Mouse (Mus musculus): ENCODE measurements around the gene Foxn3. TPM values are rescaled to one million over a fixed set of nuclear protein-coding genes. Genes with fewer than 3 reads are reported as not detected.

The Foxn3 gene
- polyA plus RNA-seq, 1 experiment: 35.7 TPM

DNA sequence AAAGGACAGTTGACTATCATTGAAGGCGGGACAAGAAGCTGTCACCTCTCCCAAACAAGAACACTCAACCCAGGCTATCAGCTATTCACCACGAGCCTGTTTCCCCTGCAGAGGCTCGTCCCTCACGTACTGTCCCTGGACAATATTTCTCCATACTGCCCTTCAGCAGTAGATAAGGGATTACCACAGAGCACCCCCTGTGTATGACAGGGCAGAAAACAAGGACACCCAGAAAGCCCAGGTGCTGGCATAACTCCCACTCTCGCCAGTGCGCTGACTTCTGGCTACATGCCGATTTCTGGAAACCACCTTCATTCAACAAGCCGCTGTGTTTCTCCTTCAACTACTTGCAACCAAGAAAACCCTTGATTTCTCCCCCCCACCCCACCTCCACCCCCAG, 306.4 kb downstream of the Foxn3 start:
- DNase-seq (ENCODE audit: low read depth): no peak
- TF ChIP-seq POLR2A (IDR thresholded peaks at IDR 0.05; ENCODE audit: borderline replicate concordance, extremely low read depth, insufficient read depth, insufficient read length, poor library complexity, severe bottlenecking) (no peak), CTCF (IDR thresholded peaks at IDR 0.05; ENCODE audit: borderline replicate concordance, extremely low read depth, insufficient read depth, insufficient read length) (no peak)

- no peak for DNase-seq (ENCODE audit: low read depth)
- no peak for TF ChIP-seq POLR2A (IDR thresholded peaks at IDR 0.05; ENCODE audit: borderline replicate concordance, extremely low read depth, insufficient read depth, insufficient read length, poor library complexity, severe bottlenecking)
Observed at GRCm38 (mm10) chr12:99256463-99256862, 306.9 kb downstream of the Foxn3 start.

DNA sequence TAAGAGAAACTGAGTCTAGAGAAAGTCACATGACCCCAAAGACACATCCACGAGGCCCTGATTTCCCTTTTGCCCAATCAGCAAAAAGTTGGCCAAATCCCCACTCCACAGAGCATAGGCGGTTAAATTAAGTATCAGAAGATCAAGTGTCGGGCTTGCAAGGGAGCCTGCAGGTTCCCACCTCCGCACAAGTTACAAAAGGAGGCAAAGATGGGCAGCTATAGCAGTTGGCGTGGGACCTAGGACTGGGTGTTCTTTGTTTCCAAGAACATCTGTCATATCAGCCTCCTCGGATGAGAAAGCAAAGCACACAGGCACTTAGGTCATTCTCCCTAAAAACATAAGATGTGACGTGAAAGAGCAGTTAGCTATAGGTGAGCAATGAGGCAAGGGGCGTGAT, 308.9 kb downstream of the Foxn3 start:
- no peak for DNase-seq (ENCODE audit: low read depth)
- TF ChIP-seq POLR2A (IDR thresholded peaks at IDR 0.05; ENCODE audit: borderline replicate concordance, extremely low read depth, insufficient read depth, insufficient read length, poor library complexity, severe bottlenecking): no peak
- no peak for TF ChIP-seq CTCF (IDR thresholded peaks at IDR 0.05; ENCODE audit: borderline replicate concordance, extremely low read depth, insufficient read depth, insufficient read length)

DNA sequence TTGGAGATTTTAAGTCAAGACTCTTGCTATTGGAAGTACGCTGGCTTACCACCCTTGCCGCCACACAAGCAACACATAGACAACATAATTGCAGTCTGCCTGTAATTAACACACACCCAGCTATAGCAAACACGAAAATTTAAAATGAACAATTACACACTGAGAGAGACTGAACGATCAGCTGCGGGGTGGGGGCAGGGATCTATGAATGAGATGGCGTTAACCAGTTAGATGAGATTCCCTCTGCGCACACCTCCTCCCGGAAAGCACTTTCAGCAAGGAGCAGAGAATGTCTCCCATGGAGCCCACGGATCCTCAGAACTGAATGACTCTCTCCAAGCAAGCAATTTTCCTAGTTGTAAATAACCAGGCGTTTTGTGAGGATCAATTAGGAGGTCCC, 309.8 kb downstream of the Foxn3 start:
- DNase-seq (ENCODE audit: low read depth): peak; percentile 67

DNA sequence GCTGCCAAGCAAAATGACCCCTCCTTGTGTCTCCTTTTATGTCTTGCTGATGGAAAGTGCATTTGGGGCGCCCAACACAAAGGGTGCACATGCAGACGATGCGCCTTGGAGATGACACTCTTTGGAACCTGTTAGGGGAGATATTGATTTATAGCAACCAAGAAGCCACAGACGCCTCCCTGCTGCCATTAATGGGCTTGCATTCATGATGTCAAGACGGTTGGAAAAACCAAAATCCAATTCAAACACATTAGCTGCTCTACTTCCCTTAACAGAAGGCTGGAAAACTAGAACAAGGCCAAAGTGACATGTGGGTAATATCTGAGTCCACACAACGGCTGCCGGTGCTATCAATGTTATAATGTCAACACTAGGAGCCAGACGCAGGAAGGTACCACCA, 314.8 kb downstream of the Foxn3 start:
- TF ChIP-seq POLR2A (IDR thresholded peaks at IDR 0.05; ENCODE audit: borderline replicate concordance, extremely low read depth, insufficient read depth, insufficient read length, poor library complexity, severe bottlenecking): no peak
- no peak for TF ChIP-seq CTCF (IDR thresholded peaks at IDR 0.05; ENCODE audit: borderline replicate concordance, extremely low read depth, insufficient read depth, insufficient read length)
- no peak for DNase-seq (ENCODE audit: low read depth)

More for the DNA sequence above, 309.8 kb downstream of the Foxn3 start:
- no peak for TF ChIP-seq CTCF (IDR thresholded peaks at IDR 0.05; ENCODE audit: borderline replicate concordance, extremely low read depth, insufficient read depth, insufficient read length)
- no peak for TF ChIP-seq POLR2A (IDR thresholded peaks at IDR 0.05; ENCODE audit: borderline replicate concordance, extremely low read depth, insufficient read depth, insufficient read length, poor library complexity, severe bottlenecking)

DNA sequence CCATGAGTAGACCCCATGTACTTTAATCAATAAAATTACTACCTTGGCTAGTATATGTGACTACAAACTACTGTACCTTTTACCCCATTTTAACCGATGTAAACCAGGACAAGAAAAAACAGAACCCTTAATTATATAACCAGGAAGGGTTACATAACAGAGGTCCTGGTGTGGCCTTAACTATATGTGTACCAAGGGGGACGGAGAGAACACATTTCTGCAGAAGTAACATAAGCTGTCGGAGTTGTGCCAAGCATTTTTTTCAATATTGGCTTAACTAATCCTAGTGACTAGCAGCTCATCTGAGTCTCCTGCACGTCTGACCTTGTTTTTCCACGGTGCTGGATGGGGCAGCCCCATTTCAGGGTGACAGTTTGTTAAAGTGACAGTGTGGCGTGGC, 315.4 kb downstream of the Foxn3 start:
- TF ChIP-seq POLR2A (IDR thresholded peaks at IDR 0.05; ENCODE audit: borderline replicate concordance, extremely low read depth, insufficient read depth, insufficient read length, poor library complexity, severe bottlenecking) (no peak), CTCF (IDR thresholded peaks at IDR 0.05; ENCODE audit: borderline replicate concordance, extremely low read depth, insufficient read depth, insufficient read length) (no peak)
- no peak for DNase-seq (ENCODE audit: low read depth)

DNA sequence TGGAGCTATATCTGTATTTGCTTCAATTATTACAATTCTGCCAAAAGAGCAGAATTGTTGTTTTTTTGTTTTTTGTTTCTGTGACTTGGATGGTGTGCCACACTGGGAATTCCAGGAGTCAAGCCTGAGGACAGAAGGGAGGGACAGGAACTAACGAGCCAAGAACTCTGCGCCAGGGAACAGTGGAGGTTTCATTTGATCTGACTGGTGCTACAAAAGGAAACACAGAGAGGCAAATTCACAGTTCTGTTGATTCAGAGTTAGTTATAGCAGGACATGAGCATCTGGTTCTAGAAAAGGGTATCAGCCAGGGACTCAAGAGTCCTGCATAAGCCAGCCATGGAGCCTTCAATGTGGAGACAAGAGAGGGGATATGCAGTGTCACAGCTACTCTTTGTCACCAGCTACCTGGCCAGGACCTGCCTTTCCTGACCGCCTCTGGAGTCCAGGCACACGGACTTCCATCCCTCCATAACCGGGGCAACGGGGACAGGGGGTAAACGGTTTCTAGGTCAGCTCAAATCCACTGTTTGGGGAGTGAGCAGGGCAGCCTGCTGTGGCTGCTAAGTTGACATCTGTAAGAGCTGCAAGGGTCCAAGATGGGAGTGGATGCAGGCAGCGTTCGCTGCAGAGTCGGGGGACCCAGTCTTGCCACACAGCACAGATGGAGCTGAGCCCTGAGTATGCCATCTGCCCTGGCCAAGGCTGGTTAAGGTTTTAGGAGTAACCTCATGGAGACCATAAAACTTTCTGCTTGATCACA, 316.2 kb downstream of the Foxn3 start:
- DNase-seq (ENCODE audit: low read depth): no peak
- TF ChIP-seq POLR2A (IDR thresholded peaks at IDR 0.05; ENCODE audit: borderline replicate concordance, extremely low read depth, insufficient read depth, insufficient read length, poor library complexity, severe bottlenecking) (no peak), CTCF (IDR thresholded peaks at IDR 0.05; ENCODE audit: borderline replicate concordance, extremely low read depth, insufficient read depth, insufficient read length) (no peak)

DNA sequence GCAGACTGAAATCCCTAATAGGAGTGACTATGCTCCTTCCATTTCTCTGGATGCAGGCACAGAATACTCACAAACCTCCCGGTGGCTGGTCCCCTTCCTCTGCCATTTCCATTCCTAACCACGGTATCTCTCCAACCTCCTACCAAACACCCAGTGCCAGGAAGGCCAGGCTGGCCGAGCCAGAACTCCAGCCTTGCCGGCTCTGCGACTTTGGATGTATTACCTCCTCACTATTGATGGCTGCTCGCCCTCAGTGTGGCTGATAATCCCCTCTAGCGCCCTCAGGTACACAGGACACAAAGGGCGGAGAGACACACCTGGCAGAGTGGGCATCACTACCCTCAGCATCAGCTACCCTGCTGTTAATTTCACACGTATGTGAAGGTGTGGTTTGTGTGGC, 318.7 kb downstream of the Foxn3 start:
- DNase-seq (ENCODE audit: low read depth): no peak
- TF ChIP-seq POLR2A (IDR thresholded peaks at IDR 0.05; ENCODE audit: borderline replicate concordance, extremely low read depth, insufficient read depth, insufficient read length, poor library complexity, severe bottlenecking) (no peak), CTCF (IDR thresholded peaks at IDR 0.05; ENCODE audit: borderline replicate concordance, extremely low read depth, insufficient read depth, insufficient read length) (no peak)

GRCm38 (mm10) chr12:99244264-99244663, 319.1 kb downstream of the Foxn3 start:
- TF ChIP-seq CTCF (IDR thresholded peaks at IDR 0.05; ENCODE audit: borderline replicate concordance, extremely low read depth, insufficient read depth, insufficient read length) (no peak), POLR2A (IDR thresholded peaks at IDR 0.05; ENCODE audit: borderline replicate concordance, extremely low read depth, insufficient read depth, insufficient read length, poor library complexity, severe bottlenecking) (no peak)
- no peak for DNase-seq (ENCODE audit: low read depth)

GRCm38 (mm10) chr12:99243316-99243715, 320.1 kb downstream of the Foxn3 start:
- no peak for TF ChIP-seq POLR2A (IDR thresholded peaks at IDR 0.05; ENCODE audit: borderline replicate concordance, extremely low read depth, insufficient read depth, insufficient read length, poor library complexity, severe bottlenecking)
- no peak for TF ChIP-seq CTCF (IDR thresholded peaks at IDR 0.05; ENCODE audit: borderline replicate concordance, extremely low read depth, insufficient read depth, insufficient read length)
- DNase-seq (ENCODE audit: low read depth): no peak

DNA sequence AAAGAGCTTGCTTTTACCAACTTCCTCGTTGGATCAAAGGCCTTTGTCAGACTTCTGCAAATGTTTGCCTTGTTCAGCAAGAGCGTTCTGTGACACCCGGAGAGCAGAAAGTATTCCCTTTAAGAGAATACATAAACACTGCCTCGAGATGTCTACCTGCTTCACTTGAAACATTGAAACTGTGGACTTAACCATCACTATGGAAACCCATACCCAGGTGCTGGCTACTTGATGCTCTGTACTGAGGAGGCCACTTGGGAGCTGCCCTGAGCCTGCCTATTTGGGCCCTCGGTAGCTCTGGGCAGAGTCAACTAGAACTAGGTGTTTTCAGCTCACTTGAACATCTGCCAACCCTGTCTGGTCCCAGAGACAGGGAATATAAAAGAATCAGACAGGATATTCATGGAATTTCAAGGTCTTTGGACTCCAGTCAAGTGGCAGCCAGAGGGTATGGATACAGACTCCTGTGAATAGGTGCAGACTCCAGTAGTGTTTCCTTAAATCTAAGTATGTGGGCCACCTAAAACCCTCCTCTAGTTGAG, 323.1 kb downstream of the Foxn3 start:
- no peak for TF ChIP-seq CTCF (IDR thresholded peaks at IDR 0.05; ENCODE audit: borderline replicate concordance, extremely low read depth, insufficient read depth, insufficient read length)
- no peak for TF ChIP-seq POLR2A (IDR thresholded peaks at IDR 0.05; ENCODE audit: borderline replicate concordance, extremely low read depth, insufficient read depth, insufficient read length, poor library complexity, severe bottlenecking)
- no peak for DNase-seq (ENCODE audit: low read depth)

- TF ChIP-seq POLR2A (IDR thresholded peaks at IDR 0.05; ENCODE audit: borderline replicate concordance, extremely low read depth, insufficient read depth, insufficient read length, poor library complexity, severe bottlenecking) (no peak), CTCF (IDR thresholded peaks at IDR 0.05; ENCODE audit: borderline replicate concordance, extremely low read depth, insufficient read depth, insufficient read length) (no peak)
- DNase-seq (ENCODE audit: low read depth): peak; percentile 73
Observed at GRCm38 (mm10) chr12:99239735-99240134, 323.6 kb downstream of the Foxn3 start.
